Comparison of ENCODE assay signal across 8 mouse cellular contexts in the genomic region with DNA sequence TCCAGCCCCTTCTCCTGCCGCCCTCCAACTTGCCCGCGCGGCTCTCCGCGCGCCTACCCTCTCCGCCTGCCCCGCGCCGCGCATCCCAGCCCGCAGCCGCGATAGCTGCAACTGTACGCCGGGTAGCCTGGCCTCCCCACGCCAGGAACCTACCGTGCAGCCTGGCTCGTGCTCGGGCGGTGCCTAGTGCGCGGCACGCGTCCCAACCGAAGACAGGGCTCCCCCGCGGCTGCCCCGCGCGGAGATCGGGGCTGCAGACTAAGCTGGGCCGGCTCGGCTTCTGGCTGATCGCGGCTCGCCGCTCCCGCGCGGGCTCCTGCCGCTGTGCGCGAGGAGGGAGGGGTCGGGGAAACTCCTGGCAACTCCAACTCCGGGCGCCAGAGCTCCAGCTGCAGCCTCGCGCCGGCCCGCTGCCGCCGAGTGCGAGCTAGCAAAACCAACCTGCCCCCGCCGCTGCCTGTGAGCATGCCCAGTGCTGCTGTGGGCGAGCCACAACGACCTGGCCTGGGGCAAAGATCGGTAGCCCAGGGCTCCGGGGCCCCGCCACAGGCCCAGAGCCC. TPM values are rescaled to one million over a fixed set of nuclear protein-coding genes. Genes with fewer than 3 reads are reported as not detected.
DNase-seq lines count a peak whose midpoint lies in the region; ATAC-seq and TF ChIP-seq lines count a peak whose summit lies in the region.

No protein-coding gene starts in this region.

- H3K9me3 ChIP-seq in hindbrain, embryonic 13.5 days: no peaks in the 10 kb centered on the region

- H3K4me2 ChIP-seq in hindbrain, embryonic 13.5 days: peak overlapping the region; percentile 99

- in situ Hi-C loops in Patski (cut with MboI; ENCODE audit: low pct_unique_long_range_greater_than_20kb): loop anchor here (5.0 kb wide), 1 partner anchor 212 kb away; no protein-coding TSS in a partner anchor

- POLR2A ChIA-PET in Patski (lab: Charles Lee): interaction anchor here (1.1 to 1.5 kb wide), 4 partner anchors 21 to 211 kb away, joined by 3 to 5 read pairs (median 3); no protein-coding TSS in a partner anchor

- peaks cover 24% of the 10 kb centered on the region for H3K4me1 ChIP-seq in hindbrain, embryonic 13.5 days (replicated peaks)

- H3K27me3 ChIP-seq in Patski: no peaks in the 10 kb centered on the region
- H3K27me3 ChIP-seq in hindbrain, embryonic 13.5 days: peaks cover 21% of the 10 kb centered on the region

- WGBS in hindbrain, embryonic 13.5 days: under 1% methylated on average over 59 of the region's 62 CpGs

- peak; percentile 44 for DNase-seq in Patski (ENCODE audit: low read depth, low spot score)
- peak; percentile 52 to 58 for DNase-seq in cerebellum, postnatal 14 days
- DNase-seq in gastrocnemius, adult 18-20 months (ENCODE audit: low spot score): peak; percentile 65
- peak; percentile 55 for DNase-seq in left cerebral cortex, adult 11 months (ENCODE audit: low spot score)
- DNase-seq in lung, postnatal 10 days: peak; percentile 84
- DNase-seq in ovary, postnatal 36 days (ENCODE audit: low spot score): peak; percentile 82
- peak; percentile 74 for DNase-seq in urinary bladder, postnatal 14 days (ENCODE audit: low spot score)

- H3K4me3 ChIP-seq in hindbrain, embryonic 13.5 days: peak overlapping the region; percentile 73

- peak; percentile 84 for ATAC-seq in Patski
- peak; percentile 89 for ATAC-seq in hindbrain, embryonic 13.5 days (ENCODE audit: low FRiP score)

- no peak for TF ChIP-seq CTCF in Patski (IDR thresholded peaks at IDR 0.05)

- peak overlapping the region; percentile 79 for H3K27ac ChIP-seq in hindbrain, embryonic 13.5 days

- CTCF ChIA-PET in Patski (lab: Charles Lee): interaction anchor here (0.7 to 1.3 kb wide), 2 partner anchors 68 to 86 kb away, joined by 3 read pairs; no protein-coding TSS in a partner anchor

- H3K36me3 ChIP-seq in hindbrain, embryonic 13.5 days: no peaks in the 10 kb centered on the region

- H3K9ac ChIP-seq in hindbrain, embryonic 13.5 days: peak overlapping the region; percentile 83

RNA-seq across cellular contexts. Expression of a gene that starts 0.4 kb away (rescaled TPM):
- 29.8 TPM for polyA plus RNA-seq in Patski (2021)
- total RNA-seq in gastrocnemius, adult 18-20 months (2021): 1 to 10 TPM; 4.7 to 5.0 TPM
- polyA plus RNA-seq in hindbrain, embryonic 13.5 days (2015; fragmentation: Nextera tagmentation; extraction: Ambion mirVana): 11.1 and 12.4 TPM in 2 replicates

Comparison
In these comparisons a context has a peak if more than half of its experiments do, and no peak if none do; other contexts are left out.
1. Peak in every context shown above with its lines: DNase-seq, ATAC-seq, H3K4me3 ChIP-seq and H3K27ac ChIP-seq.